Mouse (Mus musculus): ENCODE results near the gene Dis3.

Dis3 gene

GRCm38 (mm10) chr14:99099267-99099966 lies at the start of gene Dis3, which contains the start of gene Pibf1:
Gene Dis3, minus strand, starts transcription at chr14:99099770.
Gene Pibf1, plus strand, starts transcription at chr14:99099424.
- DNase-seq, result peak; percentile 99

GRCm38 (mm10) chr14:99146841-99147240 lies 47.3 kb upstream of the Dis3 start:
- no peak for DNase-seq

GRCm38 (mm10) chr14:99141786-99142633 lies 42.4 kb upstream of the Dis3 start:
- DNase-seq, result peak; percentile 63 to 72

- no peak for DNase-seq
Measured at GRCm38 (mm10) chr14:99140036-99140435, 40.5 kb upstream of the Dis3 start.

GRCm38 (mm10) chr14:99136297-99136696 lies 36.7 kb upstream of the Dis3 start:
- DNase-seq, result no peak

- no peak for DNase-seq
Measured at GRCm38 (mm10) chr14:99135761-99136160, 36.2 kb upstream of the Dis3 start.

- DNase-seq, result no peak
Measured at GRCm38 (mm10) chr14:99134048-99134447, 34.5 kb upstream of the Dis3 start.

GRCm38 (mm10) chr14:99129050-99129449 lies 29.5 kb upstream of the Dis3 start:
- no peak for DNase-seq

- DNase-seq, result no peak
Measured at GRCm38 (mm10) chr14:99127509-99127908, 27.9 kb upstream of the Dis3 start.

GRCm38 (mm10) chr14:99126713-99127112 lies 27.1 kb upstream of the Dis3 start:
- no peak for DNase-seq

- DNase-seq, result no peak
Measured at GRCm38 (mm10) chr14:99124076-99124475, 24.5 kb upstream of the Dis3 start.

GRCm38 (mm10) chr14:99121584-99122339 lies 22.2 kb upstream of the Dis3 start:
- DNase-seq, result no peak

- DNase-seq, result no peak
Measured at GRCm38 (mm10) chr14:99117576-99117975, 18.0 kb upstream of the Dis3 start.

GRCm38 (mm10) chr14:99108762-99109161 lies 9.2 kb upstream of the Dis3 start:
- no peak for DNase-seq

- DNase-seq, result no peak
Measured at GRCm38 (mm10) chr14:99107631-99108187, 8.1 kb upstream of the Dis3 start.

GRCm38 (mm10) chr14:99106671-99107070 lies 7.1 kb upstream of the Dis3 start:
- no peak for DNase-seq

- DNase-seq, result no peak
Measured at GRCm38 (mm10) chr14:99104542-99105123, 5.1 kb upstream of the Dis3 start.

- DNase-seq, result no peak
Measured at GRCm38 (mm10) chr14:99103050-99103449, 3.5 kb upstream of the Dis3 start.

- DNase-seq, result no peak
Measured at GRCm38 (mm10) chr14:99099967-99100587, 507 bp upstream of the Dis3 start.

- DNase-seq, result no peak
Measured at GRCm38 (mm10) chr14:99088947-99089346, 10.6 kb downstream of the Dis3 start.

- DNase-seq, result no peak
Measured at GRCm38 (mm10) chr14:99071146-99071545, 28.4 kb downstream of the Dis3 start.

- DNase-seq, result no peak
Measured at GRCm38 (mm10) chr14:99063091-99063490, 36.5 kb downstream of the Dis3 start.

Measured in thymus, postnatal 36 days (tissue).